Mouse (Mus musculus) heart, postnatal 4 days (tissue): ENCODE results near the gene Scp2. TPM values are rescaled to one million over a fixed set of nuclear protein-coding genes. Genes with fewer than 3 reads are reported as not detected.
"Not testable (repeated sequence)": the region's sequence is repeated elsewhere in the genome, so short reads cannot be mapped to it uniquely, and the experiment has no call there.

Source experiments
- DNase-seq: peaks from one replicate; pipeline ENCODE4 v3.0.0; 2021
- total RNA-seq, 2 experiments: library from RNA; stranded (reverse); gene quantifications; 2 replicates each; pipeline ENCODE4 v1.2.3; 2021

Scp2 gene
- total RNA-seq: 100 to 1,000 TPM; 119 to 132 TPM

- DNase-seq: no peak
These were observed at the start of gene Scp2 for GRCm38 (mm10) chr4:108144880-108145279. Gene Scp2 (minus strand): TSS chr4:108144998.

GRCm38 (mm10) chr4:108192821-108193323 lies 48.1 kb upstream of the Scp2 start:
- DNase-seq: no peak

GRCm38 (mm10) chr4:108182278-108182677 lies 37.5 kb upstream of the Scp2 start:
- no peak for DNase-seq

GRCm38 (mm10) chr4:108168056-108168455 lies 23.3 kb upstream of the Scp2 start:
- DNase-seq: no peak

GRCm38 (mm10) chr4:108166874-108167273 lies 22.1 kb upstream of the Scp2 start:
- DNase-seq: no peak

- DNase-seq: peak; percentile 56
These were observed 20.5 kb upstream of the Scp2 start, which contains the start of gene Echdc2 for GRCm38 (mm10) chr4:108165152-108165895. Gene Echdc2 (plus strand): TSS chr4:108165437.

- DNase-seq: no peak
These were observed 18.5 kb upstream of the Scp2 start for GRCm38 (mm10) chr4:108163291-108163690.

- no peak for DNase-seq
These were observed 17.1 kb upstream of the Scp2 start for GRCm38 (mm10) chr4:108161936-108162335.

GRCm38 (mm10) chr4:108155141-108155540 lies 10.3 kb upstream of the Scp2 start:
- DNase-seq: not testable (repeated sequence)

GRCm38 (mm10) chr4:108145554-108145953 lies 756 bp upstream of the Scp2 start:
- not testable (repeated sequence) for DNase-seq

- DNase-seq: no peak
These were observed 1.0 kb downstream of the Scp2 start for GRCm38 (mm10) chr4:108143778-108144177.

GRCm38 (mm10) chr4:108143178-108143577 lies 1.6 kb downstream of the Scp2 start:
- not testable (repeated sequence) for DNase-seq

GRCm38 (mm10) chr4:108136938-108137337 lies 7.9 kb downstream of the Scp2 start:
- no peak for DNase-seq

GRCm38 (mm10) chr4:108130452-108130851 lies 14.3 kb downstream of the Scp2 start:
- no peak for DNase-seq

GRCm38 (mm10) chr4:108128339-108128738 lies 16.5 kb downstream of the Scp2 start:
- DNase-seq: no peak

- no peak for DNase-seq
These were observed 17.3 kb downstream of the Scp2 start for GRCm38 (mm10) chr4:108127516-108127915.

- no peak for DNase-seq
These were observed 18.5 kb downstream of the Scp2 start for GRCm38 (mm10) chr4:108126260-108126659.

GRCm38 (mm10) chr4:108124104-108124503 lies 20.7 kb downstream of the Scp2 start:
- no peak for DNase-seq

- DNase-seq: peak; percentile 96
These were observed 26.6 kb downstream of the Scp2 start for GRCm38 (mm10) chr4:108117924-108118876.

- DNase-seq: no peak
These were observed 27.3 kb downstream of the Scp2 start for GRCm38 (mm10) chr4:108117488-108117887.

GRCm38 (mm10) chr4:108116466-108116865 lies 28.3 kb downstream of the Scp2 start:
- DNase-seq: no peak

- no peak for DNase-seq
These were observed 34.1 kb downstream of the Scp2 start for GRCm38 (mm10) chr4:108110706-108111105.

- DNase-seq: no peak
These were observed 35.1 kb downstream of the Scp2 start for GRCm38 (mm10) chr4:108109728-108110127.
